Mouse (Mus musculus) kidney, postnatal 14 days (tissue): ENCODE measurements at regions not wholly inside any gene's neighbourhood (a gene's known extent, or its start where the extent isn't known, plus 50 kb on each side); places are given as distances from the start of the nearest gene placed in this dataset.

Experiments used
- DNase-seq: peaks from one replicate; pipeline ENCODE4 v3.0.0; 2022; ENCODE audit warnings: mixed read lengths

DNA sequence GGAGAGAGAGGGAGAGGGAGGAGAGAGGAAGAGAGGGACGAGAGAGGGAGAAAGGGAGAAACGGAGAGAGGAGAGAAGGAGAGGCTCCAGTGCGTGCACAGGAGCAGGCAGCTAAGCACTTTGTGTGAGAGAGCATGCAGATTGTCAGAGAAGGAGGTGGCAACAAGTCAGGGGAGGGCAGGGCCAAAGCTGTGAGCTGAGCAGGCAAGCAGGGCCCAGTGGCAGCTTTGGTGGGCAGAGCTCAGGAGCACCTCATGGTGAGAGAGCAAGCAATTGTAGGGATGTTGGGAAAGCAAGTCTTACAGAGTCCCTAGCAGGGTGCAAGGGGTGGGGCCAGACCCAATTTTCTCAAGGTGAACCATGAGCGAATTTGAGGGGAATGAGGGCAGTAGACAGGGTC, 234.3 kb upstream of the Hey2 start:
- DNase-seq = no peak

DNA sequence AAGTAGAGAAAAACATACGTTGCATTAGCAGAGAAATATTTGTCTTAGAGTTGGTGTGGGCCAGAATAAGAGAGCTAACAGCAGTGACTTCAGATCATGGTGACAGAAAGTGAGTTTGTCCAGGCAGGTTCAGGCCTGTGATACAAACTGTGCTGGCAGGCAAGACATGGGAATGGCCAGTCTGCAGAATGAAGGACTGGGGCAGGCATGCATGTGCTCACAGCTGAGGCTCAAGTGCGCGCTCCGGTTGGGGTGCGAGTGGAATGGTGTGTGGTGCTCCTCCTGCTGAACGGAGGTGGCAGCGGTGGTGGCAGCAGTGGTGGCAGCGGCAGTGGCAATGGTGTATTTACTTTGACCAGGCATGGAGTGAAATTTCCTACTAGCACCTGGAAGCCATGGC, 233.8 kb upstream of the Hey2 start:
- no peak for DNase-seq

DNA sequence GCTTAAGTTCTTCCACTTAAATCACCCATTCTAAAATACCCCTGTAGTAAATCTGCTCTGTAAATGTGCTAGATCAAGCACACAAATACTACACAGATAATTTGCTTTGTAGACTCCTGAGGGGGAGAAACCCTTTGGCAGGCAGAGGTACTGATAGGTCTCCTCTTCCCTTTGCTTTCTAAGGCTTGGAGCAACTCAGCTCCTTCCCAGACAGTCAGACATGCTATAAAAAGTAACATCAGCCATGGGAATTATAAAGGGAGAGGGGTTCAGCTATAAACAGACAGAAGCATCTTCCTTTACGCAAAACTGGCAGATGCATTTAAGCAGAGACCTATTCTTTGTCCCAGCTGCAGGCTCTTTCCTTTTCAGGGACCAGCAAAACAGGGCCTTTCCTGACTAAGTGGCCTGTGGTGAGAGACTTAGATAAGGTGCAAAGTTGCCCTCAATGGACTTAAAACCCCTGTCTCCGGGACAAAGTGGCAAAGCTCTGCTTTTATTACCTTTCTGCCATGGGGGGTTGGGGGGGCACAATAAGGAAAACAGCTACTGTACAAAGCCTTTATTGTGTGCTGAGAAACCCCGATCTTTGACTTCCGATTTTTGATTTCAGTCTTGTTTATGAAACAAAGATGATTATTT, 231.5 kb upstream of the Hey2 start:
- no peak for DNase-seq

DNA sequence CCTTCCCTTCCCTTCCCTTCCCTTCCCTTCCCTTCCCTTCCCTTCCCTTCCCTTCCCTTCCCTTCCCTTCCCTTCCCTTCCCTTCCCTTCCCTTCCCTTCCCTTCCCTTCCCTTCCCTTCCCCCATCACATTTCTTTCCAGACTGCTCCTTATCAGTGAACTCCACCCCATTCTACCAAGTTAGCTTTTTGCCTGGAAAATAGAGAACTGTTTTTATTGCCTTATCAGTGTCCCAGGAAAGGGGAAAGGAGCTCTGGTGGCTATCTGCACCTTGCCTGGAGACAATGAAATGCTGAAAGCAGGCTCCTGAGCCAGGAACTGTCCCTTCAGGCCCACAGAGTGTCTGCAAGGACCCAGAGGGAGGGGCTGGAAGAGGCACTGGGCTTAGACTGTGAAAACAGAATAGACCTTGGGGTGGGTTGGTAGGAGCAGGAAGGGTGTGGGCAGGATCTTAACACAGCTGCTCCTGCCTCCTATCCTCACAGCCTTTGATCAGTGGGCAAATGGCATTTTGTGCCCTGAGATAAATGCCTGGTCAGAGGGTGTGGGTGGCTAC, 226.1 kb upstream of the Hey2 start:
- DNase-seq = no peak

DNA sequence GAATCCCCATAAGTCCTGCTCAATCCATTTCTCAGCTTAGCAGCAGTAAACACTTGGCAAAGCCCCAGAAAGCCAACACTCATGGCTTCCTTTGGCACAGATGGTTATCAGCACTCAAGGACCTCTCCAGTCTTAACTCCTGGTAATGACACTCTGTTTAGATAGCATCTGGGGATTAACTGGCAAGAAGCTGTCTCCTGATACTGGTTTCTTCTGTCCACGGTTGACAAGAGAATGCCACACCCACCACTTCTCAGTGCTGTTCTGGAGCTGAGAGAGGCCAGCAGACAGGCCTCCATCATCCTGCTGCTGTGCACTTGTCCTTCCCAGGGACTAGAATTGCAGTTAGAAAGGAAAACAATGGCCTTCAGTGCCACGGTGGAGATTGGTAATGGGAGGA, 220.1 kb upstream of the Hey2 start:
- no peak for DNase-seq

DNA sequence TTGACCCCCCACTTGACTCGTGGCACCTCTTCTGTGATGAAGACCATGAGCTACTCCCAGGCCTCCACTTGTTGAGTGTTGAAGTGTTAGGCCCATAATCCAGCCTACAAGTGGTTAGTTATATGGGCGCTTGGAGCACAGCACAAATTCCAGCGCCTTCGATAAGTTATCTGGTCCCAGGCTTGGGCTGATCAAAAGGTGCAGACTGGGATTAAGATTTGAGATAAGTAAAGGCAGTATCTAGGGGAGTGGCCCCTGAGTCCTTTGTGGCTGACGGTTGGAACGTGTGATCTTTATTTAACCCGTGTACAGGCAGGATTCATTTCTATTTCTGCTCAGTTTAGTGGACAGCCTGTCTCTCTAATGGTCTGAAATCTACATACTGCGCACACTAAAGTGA, 210.7 kb upstream of the Hey2 start:
- DNase-seq = no peak

DNA sequence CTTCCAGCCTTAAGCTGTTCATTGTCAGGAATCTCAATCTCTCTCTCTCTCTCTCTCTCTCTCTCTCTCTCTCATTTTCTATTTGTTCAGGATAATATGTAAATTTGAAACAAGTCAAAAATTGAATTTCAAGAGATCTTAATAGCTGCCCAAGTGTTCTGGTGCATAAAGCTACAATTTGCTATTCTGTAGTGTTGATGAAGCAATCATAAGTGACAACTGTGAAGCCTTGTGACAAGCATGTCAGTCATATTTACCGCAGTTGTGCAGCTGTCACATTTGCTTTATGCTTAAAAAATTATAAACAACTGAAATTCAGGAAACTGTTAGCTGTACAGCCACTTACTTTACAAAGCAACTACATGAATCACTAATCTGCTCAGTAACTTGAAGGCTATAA, 208.6 kb upstream of the Hey2 start:
- no peak for DNase-seq

DNA sequence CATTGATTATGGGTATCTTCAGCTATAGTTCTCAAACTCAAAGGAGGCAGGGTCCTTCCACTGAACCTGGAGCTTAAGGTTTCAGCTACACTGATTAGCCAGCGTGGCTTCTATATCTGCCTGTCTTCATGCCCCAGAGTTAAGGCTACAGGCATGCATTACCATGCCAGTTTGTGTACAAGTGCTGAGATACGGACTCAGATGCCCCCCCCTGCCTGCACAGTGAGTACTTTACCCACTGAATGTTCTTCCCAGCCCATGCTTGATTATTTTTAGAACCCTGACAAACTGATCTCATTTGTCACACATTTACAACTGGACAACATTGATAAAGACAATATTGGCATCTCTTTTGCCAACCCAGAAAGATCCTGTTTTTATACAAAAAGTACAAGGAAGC, 206.8 kb upstream of the Hey2 start:
- DNase-seq = no peak

DNA sequence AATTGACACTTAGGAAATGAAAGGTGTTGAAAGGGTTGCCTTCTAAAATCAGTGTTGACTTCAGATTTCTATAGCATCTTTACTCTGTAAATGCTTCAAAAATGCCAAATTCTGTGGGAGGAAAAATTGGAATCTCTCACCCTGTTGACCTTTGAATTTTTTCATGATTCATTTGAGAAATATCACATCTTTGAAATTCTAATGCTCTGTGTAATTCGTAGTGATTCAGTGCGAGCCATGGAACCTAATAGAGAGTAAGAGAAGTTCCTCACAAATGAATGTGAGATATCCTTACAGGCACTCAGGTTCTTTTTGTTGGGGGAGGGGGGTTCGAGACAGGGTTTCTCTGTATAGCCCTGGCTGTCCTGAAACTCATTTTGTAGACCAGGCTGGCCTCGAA, 193.0 kb upstream of the Hey2 start:
- DNase-seq = no peak

DNA sequence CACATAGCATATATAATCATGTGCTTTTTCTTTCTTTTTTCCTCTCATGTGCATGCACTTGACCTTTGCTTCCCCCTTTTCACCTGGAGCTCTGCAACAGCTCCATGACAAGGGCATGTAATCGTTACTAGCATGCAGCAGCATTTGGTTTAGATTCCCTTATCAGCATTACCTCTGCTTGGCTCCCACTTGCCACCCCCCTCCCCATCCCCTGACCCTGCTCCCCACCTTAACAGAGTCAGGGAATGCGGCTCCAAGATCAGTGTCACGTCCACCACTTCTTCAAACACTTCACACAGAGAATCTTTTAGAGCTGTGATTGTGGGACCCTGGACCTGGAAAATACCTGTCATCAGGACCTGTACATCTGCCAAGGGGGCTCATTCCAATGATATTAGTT, 192.2 kb upstream of the Hey2 start:
- DNase-seq = no peak

DNA sequence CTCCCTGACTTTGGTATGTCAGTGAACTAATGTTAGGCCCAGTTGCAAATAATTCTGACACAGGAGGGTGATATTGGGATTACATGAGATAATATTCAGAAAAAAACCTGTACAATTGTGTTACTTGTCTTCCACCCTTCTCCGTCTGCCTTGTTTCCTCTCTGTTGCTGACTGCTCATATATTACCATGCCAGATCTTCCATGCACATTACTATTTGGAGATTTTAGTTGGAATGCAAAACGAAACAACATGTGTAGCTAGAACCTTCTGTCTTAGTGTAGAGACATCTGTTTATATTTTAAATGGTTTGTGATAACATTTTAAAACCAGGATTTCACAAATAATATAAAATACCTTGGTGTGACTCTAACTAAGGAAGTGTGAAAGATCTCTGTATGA, 188.1 kb upstream of the Hey2 start:
- DNase-seq = no peak

DNA sequence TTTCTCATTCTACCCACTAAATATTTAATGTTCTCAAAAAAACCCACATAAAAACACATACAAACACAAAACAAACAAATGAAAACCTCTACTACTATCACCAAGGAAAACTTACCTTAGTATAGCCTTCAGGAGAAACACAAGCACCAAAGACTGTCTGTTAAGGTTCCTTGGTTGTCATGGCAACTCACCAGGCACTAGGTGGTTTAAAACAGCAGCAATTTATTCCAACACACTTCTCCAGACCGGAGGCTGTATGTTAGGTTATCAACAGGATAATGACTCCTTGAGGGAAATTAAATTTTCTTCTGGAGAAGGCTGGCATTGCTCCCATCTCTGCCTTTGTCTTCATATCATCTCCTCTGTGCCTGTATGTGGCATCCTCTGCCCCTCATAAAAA, 183.8 kb upstream of the Hey2 start:
- no peak for DNase-seq

DNA sequence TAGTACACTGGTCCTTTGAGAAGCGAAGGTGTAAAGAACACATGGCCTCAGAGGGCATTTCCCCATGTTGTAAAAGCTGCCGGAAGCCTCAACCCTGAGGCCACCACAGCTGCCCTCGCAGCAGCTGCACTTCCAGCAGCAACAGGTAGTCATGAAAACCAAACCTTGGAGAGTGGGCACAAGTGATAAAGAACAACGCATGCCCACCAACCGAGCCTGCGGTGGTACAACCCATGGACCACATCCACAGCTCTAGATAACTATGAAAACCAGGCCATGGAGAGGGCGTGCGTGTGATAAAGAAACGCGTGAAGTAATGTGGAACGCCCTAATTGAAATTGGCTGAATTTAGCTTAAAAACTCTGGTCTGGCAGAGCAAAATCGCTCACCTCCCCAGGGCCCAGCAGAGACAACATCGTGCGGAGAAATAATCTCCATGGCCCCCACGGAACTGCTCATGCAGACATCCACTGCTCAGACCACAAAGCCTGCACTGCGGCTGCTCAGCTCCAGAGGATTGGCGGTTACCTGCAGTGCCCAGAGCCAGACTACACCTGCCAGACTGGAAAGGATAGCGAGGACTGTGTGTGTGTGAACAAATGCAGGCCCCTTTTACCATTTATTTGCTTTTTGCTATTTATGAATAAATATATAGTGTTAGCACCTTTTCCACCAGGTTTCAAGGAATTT, 170.2 kb upstream of the Hey2 start:
- no peak for DNase-seq

DNA sequence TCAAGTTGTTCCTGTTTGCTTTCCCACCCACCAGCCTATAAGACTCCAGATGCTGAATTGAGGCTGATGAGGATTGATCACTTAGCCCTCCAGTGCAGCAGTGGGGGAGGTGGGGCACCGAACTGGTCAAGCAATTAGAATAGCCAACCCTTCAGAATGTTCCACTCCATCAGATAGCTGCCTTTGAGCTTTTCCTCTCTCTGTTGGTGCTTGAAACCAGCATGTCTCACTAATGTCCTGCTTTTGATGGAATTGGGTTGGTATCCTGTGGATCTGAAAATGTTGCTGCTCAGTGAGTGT, 167.3 kb upstream of the Hey2 start:
- no peak for DNase-seq

DNA sequence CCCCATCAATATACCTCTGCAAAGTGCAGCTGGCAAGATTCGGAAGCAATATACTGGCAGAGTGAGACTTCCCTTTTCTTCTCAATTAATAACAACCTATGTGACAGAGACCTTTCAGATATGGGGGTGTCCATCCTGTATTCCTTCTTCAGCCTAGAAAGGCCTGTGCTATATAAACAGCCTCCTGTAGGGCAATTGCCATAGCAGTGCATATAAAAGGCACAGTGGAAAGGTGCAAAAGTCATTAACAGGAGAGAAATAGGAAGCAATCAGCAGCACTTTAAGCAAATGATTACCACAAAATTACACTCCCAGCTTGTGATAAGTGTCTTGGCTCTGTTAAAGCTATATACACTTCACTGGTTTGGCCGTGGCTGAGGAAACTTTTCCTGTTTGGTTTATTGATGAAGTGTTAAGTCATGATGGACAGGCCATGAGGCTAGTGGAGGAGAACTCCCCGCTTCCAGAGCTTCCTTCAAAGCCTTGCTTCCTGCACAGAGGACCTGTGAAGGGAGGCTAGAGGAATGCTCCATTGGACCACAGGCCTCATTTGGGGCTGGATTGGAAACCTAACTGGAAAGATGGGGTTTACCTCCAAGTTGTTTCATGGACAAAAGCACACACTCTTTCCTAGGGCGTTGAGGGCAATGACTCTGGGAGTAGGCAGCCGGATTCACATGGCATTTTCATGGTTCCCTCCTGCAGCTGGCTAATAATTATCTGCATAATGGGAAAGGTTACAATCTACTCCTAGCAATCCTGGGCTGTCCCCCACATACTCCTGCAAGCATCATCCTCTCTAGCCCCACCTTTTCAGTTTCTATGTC, 166.7 kb upstream of the Hey2 start:
- no peak for DNase-seq

DNA sequence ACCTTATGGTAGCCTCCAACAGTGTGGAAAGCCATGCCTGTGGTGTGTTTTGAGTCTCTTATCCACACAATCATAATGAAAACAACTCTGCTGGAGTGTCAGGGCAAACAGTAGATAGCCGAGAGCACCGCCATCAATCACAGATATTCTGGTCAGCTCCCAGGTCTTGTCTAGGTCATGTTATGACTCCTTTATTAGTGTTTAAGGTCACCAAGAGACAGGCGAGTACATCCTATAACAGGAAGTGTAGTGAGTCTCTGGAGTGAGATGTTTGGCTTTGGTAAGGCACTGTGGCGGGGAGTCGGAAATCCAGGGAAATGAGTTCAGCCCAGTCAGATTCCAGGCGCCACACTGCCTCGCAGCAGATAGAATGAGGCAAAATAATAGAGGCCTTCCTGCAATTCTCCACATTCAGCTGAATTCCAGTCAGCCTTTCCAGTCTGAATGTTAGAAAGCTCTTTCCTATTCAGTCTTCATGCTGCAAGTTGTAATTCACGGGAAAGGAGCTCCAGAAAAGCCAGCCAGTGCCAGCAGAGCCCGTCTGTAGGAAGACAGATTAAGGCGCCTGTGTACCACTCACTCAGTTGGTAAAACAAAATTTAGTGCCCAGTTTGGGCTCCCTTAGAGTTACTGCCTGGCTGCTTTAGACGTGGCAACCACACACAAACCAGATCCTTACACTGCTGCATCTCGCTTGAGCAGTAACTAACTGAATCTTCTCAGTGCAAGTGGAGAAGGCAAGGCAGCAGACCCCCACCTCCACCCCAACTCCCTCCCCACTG, 155.8 kb upstream of the Hey2 start:
- DNase-seq = peak; percentile 6

DNA sequence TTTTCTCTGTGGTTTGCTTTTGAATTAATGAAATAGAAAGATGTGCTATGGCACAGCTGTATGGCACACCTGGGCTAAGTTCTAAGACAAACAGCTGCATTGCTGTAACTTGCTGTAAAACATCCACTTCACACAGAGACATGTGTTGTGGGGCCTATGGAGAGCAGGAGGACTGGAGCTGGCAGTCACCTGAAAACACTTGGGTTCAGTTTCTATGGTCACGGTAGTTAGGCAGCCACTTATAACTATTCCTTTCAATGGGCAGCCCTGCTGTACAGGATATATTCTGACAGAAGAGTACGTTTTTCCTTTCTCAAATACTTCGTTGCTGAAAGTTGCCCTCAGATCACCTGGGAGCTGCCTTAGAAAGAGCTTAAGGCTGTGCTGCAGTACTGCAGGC, 149.6 kb upstream of the Hey2 start:
- no peak for DNase-seq

DNA sequence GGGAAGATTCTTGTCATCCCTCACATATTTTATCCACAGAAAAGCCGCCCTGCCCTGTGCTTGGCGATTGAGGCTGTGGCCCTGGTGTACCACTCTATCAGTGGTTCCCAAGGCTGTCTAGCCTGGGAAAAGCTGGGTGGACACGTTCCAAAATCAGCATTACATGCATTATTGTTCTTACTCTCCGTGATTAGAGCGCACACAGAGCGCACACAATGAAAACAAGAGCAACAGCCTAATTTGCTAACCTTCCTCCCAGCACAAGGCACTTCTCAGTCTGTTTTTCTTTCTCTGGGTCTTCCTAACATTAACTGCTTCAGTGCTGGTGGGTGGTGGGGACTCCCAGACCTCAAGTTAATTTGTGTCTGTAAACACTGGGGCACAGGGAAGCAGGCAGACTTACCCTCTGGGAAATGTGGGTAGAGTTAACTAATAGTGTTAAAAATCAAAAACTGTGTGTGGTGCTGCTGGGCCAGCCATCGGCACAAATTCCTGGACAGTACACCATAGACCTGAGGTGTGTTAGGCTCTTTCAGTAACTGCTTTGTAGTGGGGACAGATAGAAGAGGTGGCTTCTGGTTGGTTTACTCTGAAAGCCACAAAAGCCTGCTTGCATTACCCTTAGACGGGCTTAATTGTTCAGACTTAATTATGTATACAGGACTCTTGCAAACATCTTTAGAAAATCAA, 137.8 kb upstream of the Hey2 start:
- DNase-seq = peak; percentile 11

DNA sequence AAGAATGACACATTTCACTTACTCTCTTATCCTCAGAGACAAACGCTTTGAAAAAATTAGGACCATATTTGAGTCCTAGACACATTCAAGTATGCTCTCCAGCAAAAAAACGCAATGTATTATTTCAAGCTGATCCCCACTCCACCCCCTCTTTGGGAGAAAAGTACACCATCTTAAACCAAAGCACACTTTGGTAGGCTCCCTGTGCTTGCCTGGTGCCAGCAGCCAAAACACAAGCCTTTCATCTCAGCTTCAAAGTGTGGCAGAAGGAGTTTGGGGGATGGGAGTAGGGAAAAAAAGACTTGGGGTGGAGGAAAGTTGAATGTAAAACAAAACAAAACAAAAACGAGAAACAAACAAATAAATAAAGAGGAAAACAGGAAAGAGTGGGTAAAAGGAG, 137.2 kb upstream of the Hey2 start:
- DNase-seq = no peak

DNA sequence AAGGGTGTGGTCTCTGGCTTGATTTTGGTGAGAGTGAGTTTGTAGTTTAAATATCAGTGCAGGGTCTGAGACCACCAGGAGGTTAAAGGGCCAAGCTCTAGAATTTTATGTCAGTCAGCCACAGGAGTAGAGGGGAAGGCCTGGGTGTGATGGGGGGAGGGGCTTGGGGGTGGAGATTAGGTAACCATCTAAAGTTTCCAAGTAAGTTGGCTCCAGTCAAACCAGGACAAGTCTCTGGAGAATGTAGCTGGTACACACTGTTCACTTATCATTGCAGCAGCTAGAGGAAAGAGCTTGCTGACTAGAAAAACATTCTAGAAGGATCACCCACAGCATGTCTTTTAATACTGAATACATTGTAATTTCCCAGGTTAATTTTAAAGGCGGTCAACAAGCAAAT, 123.6 kb upstream of the Hey2 start:
- DNase-seq = no peak

DNA sequence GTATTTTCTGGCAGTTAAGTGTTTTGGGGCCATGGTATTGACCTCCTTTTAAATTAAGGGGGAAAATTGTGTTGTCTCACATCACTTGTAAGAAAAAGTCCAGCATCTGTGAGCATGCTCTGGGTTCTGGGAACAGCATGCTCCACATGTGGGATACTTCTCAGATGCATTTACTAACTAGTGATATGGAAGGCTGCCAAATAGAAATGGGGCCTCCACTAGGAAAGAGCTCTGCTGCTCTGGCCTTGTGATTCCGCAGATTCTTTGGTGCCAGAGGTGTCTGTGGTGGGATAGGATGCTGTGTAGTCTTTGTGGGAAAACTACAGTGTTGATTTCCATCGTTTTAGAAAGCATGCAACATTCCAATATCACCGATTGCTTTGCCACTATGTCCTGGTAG, 111.2 kb upstream of the Hey2 start:
- DNase-seq = no peak

DNA sequence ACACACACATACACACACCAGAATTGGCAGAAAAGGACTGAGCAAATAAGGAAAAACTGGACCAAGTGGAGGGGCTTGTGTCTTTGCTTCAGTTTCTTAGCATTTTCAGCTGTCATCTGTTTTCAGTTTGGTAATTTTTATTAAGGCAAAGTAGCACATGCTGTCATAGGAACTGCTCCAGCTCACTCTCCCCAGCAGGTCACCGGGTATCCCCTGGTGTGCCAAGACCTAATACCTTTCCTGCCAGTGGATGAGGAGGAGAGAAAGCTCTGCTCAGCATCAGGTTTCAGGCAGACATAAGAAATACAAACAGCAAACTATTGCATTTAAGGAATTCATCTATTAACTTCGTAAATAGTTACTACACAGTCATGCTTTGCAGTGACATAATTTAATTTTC, 109.8 kb upstream of the Hey2 start:
- DNase-seq = no peak

DNA sequence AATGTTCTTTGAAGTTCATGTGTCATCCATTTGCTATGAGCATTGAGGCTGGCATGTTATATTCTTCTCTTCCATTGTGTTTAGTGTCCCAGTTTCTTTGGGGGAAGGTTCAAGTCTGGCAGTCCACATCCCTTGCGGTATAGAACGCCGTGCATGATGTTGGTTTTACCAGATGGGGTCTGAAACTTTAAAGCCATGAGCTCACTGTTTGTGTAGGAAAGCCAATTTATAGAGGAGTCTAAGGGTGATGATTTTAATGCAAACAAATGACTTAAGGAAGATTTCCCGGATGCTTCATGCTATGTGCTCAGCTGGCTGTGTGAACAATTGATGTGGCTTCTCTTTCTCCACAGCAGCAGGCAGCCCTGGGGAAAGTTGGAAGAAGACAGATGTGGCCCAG, 104.0 kb upstream of the Hey2 start:
- no peak for DNase-seq
